22 mouse cellular contexts compared by ENCODE assay signal in the genomic region with DNA sequence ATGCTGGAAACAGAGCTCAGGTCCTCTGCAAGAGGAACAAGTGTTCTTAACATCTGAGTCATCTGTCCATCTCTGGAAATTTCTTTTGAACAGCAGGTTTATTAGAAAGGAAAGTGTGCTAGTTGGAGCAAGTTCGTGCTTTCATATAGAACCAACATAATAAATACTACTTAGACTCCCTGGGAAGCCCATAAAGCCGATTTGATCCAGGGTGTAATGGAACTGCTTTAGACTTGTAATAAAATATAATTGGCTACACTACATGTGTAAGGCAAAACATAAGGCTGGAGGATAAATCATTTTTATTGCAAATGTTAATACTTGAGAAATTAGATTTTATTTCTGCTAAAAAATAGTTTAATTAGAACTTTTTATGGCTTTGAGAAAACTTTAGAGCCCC.
DNase-seq lines count a peak whose midpoint lies in the region; ATAC-seq and TF ChIP-seq lines count a peak whose summit lies in the region.
"Had no signal": no experiment of that assay in that cellular context is flagged by ENCODE, and none has a peak within 500 bp of the region (broad histone marks: within the 10 kb centered on the region; RNA-seq: fewer than 3 reads in every experiment).

No protein-coding gene starts in this region.

- no peaks in the 10 kb centered on the region for H3K9me3 ChIP-seq in kidney, postnatal 0 days (replicated peaks; ENCODE audit: low read length)
- H3K9me3 ChIP-seq in limb, embryonic 14.5 days (ENCODE audit: control insufficient read depth, low read length): no peaks in the 10 kb centered on the region
- no peaks in the 10 kb centered on the region for H3K9me3 ChIP-seq in limb, embryonic 10.5 days (replicated peaks)
- no peaks in the 10 kb centered on the region for H3K9me3 ChIP-seq in midbrain, embryonic 16.5 days (replicated peaks; ENCODE audit: control insufficient read depth, low read length, poor library complexity, severe bottlenecking)

- intact Hi-C loops in heart, postnatal 14 days (cut with DNase I): no loop called here

- H3K4me1 ChIP-seq in kidney, postnatal 0 days (replicated peaks; ENCODE audit: insufficient read depth, low read length): no peaks in the 10 kb centered on the region
- no peaks in the 10 kb centered on the region for H3K4me1 ChIP-seq in limb, embryonic 14.5 days (ENCODE audit: control insufficient read depth, insufficient read depth, low read length)
- peaks cover 4% of the 10 kb centered on the region; the same call in 1 of the 2 replicates for H3K4me1 ChIP-seq in limb, embryonic 10.5 days
- H3K4me1 ChIP-seq in midbrain, embryonic 16.5 days (ENCODE audit: control insufficient read depth, insufficient read depth, low read length): no peaks in the 10 kb centered on the region

- no peak overlapping the region for H3K27ac ChIP-seq in kidney, postnatal 0 days
- H3K27ac ChIP-seq in limb, embryonic 14.5 days (replicated peaks; ENCODE audit: low read depth, low read length): no peak overlapping the region
- no peak overlapping the region for H3K27ac ChIP-seq in limb, embryonic 10.5 days
- no peak overlapping the region for H3K27ac ChIP-seq in midbrain, embryonic 16.5 days (ENCODE audit: low read length)

- ATAC-seq in kidney, postnatal 0 days (replicated peaks; ENCODE audit: low FRiP score, low read depth): no peak
- peak; percentile 60; the same call in 1 of the 2 replicates for ATAC-seq in limb, embryonic 14.5 days (ENCODE audit: low FRiP score, low read depth)
- no peak for ATAC-seq in midbrain, embryonic 16.5 days
- ATAC-seq: activated CD4-positive, CD25-positive, alpha-beta regulatory T cell, adult 4 months; CD4-positive, CD25-positive, alpha-beta regulatory T cell, adult 4 months; Patski had no signal

- no peak overlapping the region for H3K9ac ChIP-seq in kidney, postnatal 0 days (ENCODE audit: low read depth, low read length)
- no peak overlapping the region for H3K9ac ChIP-seq in limb, embryonic 14.5 days (ENCODE audit: low read depth, low read length, severe bottlenecking)
- H3K9ac ChIP-seq in midbrain, embryonic 16.5 days (ENCODE audit: low read depth, low read length): no peak overlapping the region

- no peaks in the 10 kb centered on the region for H3K36me3 ChIP-seq in kidney, postnatal 0 days (ENCODE audit: insufficient read depth, low read length)
- no peaks in the 10 kb centered on the region for H3K36me3 ChIP-seq in limb, embryonic 14.5 days (ENCODE audit: control insufficient read depth, insufficient read depth, low read length)
- H3K36me3 ChIP-seq in limb, embryonic 10.5 days: no peaks in the 10 kb centered on the region
- no peaks in the 10 kb centered on the region for H3K36me3 ChIP-seq in midbrain, embryonic 16.5 days (ENCODE audit: control insufficient read depth, insufficient read depth, low read length)
- H3K36me3 ChIP-seq: G1E had no signal

- no peak overlapping the region for H3K4me2 ChIP-seq in kidney, postnatal 0 days (ENCODE audit: low read length)
- no peak overlapping the region for H3K4me2 ChIP-seq in limb, embryonic 14.5 days (replicated peaks; ENCODE audit: low read depth, low read length, severe bottlenecking)
- no peak overlapping the region for H3K4me2 ChIP-seq in midbrain, embryonic 16.5 days (ENCODE audit: low read length)

- H3K4me3 ChIP-seq in kidney, postnatal 0 days (replicated peaks; ENCODE audit: low read depth, low read length): no peak overlapping the region
- no peak overlapping the region for H3K4me3 ChIP-seq in limb, embryonic 14.5 days (replicated peaks; ENCODE audit: low read length)
- H3K4me3 ChIP-seq in limb, embryonic 10.5 days: no peak overlapping the region
- H3K4me3 ChIP-seq in midbrain, embryonic 16.5 days (ENCODE audit: low read depth, low read length): no peak overlapping the region

- peak; percentile 31 for DNase-seq in heart, adult 11 months
- no peak for DNase-seq in heart, postnatal 14 days
- DNase-seq in kidney, postnatal 0 days (ENCODE audit: low spot score): peak; percentile 6
- DNase-seq in kidney, postnatal 36 days: no peak
- peak; percentile 50 for DNase-seq in limb, embryonic 14.5 days (ENCODE audit: low spot score)
- no peak for DNase-seq in limb, embryonic 10.5 days (ENCODE audit: low spot score)
- DNase-seq in forelimb bud, embryonic 11.5 days (ENCODE audit: low read depth, low spot score): peak; percentile 31
- DNase-seq: adrenal gland, adult 2 months; adrenal gland, adult 8-10 months; adrenal gland, postnatal 10 days; adrenal gland, postnatal 14 days; adrenal gland, postnatal 25 days; adrenal gland, postnatal 36 days; B cell, adult 2 months; cerebellum, adult 11 months; cerebellum, adult 11-12 months had no signal

- no peak for TF ChIP-seq CTCF in kidney, postnatal 0 days (IDR thresholded peaks at IDR 0.05; ENCODE audit: low read depth)

- 59% methylated on average over 2 of the region's 2 CpGs for WGBS in kidney, postnatal 0 days
- WGBS in limb, embryonic 14.5 days: 17% methylated on average over 2 of the region's 2 CpGs
- 58% methylated on average over 2 of the region's 2 CpGs for WGBS in limb, embryonic 10.5 days
- 64% methylated on average over 2 of the region's 2 CpGs for WGBS in midbrain, embryonic 16.5 days

- H3K27me3 ChIP-seq in kidney, postnatal 0 days (ENCODE audit: insufficient read depth, low read length): no peaks in the 10 kb centered on the region
- H3K27me3 ChIP-seq in limb, embryonic 14.5 days (ENCODE audit: control insufficient read depth, insufficient read depth, low read length): no peaks in the 10 kb centered on the region
- no peaks in the 10 kb centered on the region for H3K27me3 ChIP-seq in limb, embryonic 10.5 days (ENCODE audit: low read depth, poor library complexity, severe bottlenecking)
- H3K27me3 ChIP-seq in midbrain, embryonic 16.5 days (ENCODE audit: control insufficient read depth, insufficient read depth, low read depth, low read length): no peaks in the 10 kb centered on the region
- H3K27me3 ChIP-seq: CH12.LX had no signal

- no peak for TF ChIP-seq POLR2A in limb, embryonic 14.5 days (IDR thresholded peaks at IDR 0.05; ENCODE audit: borderline replicate concordance, extremely low read depth, insufficient read depth, insufficient read length)

Comparison
In these comparisons a context has a peak if more than half of its experiments do, and no peak if none do; other contexts are left out.
1. DNase-seq: peak in heart, adult 11 months (single experiment), kidney, postnatal 0 days (single experiment), limb, embryonic 14.5 days (single experiment) and forelimb bud, embryonic 11.5 days (single experiment); none in heart, postnatal 14 days (0 of 2), kidney, postnatal 36 days (0 of 2) and limb, embryonic 10.5 days (single experiment).